Mouse (Mus musculus) spleen, postnatal 4 days (tissue): ENCODE data around the gene Cyp8b1.
A peak's percentile ranks its signal among the peaks of the same experiment; 100 is the strongest.

Experiments used
- DNase-seq, 2 experiments: peaks; one replicate each; pipeline ENCODE4 v3.0.0; 2022; ENCODE audit warnings: low spot score in 2 of 2

Gene Cyp8b1

DNA sequence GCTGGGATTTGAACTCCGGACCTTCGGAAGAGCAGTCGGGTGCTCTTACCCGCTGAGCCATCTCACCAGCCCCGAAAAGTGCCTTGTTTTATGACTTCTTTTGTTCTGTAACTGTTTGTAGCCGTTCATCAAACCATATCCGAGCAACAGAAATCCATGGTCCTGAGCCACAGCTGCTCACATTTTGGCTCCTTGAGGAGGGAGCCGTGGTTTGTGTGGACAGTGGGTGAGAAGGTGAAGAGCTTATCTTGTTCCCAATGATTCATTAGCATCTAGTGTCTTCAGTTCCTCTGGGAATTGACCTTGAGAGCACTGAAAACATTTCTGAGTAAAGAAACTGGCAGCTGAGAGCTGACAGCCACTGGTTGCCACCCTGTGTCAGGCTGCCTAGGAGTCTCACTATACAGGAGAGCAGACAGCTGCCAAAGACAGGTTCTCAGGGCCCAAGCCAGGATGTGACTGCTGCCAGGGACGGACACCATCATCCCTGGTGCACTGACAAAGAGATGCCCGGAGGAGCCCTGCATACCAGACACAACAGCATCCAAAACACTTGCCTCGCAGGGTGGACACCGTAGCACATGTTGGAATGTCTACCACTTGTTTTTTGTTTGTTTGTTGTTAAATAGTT, 23.9 kb downstream of the Cyp8b1 start:
- DNase-seq: peak; percentile 10 to 57

GRCm38 (mm10) chr9:121891301-121891700, 24.8 kb downstream of the Cyp8b1 start:
- peak; percentile 9 to 36 for DNase-seq

GRCm38 (mm10) chr9:121890441-121890941, 25.6 kb downstream of the Cyp8b1 start:
- peak; percentile 16 to 62 for DNase-seq

DNA sequence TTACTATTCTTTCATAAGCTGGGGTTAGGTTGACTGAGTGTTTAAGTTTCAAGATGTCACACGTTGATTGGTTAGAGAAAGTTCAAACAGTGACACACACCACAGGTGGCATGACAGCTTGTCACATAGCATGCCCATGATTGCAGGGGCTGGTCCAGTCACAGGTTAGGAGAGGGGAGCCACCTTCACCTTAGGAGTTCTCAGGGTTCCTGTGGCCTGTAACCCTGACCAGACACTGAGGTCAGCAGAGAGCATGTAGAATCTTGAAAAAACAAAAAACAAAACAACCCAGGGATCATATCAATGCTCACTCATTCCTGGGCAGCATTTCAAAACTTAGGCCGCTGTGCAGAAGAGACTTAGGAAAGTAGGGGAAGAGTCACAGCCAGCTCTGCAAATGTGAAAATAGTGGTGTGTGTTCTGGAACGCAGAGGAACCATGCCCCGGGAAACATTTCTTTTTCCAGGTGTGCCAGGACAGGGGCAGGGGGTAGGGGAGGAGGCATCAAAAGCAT, 26.1 kb downstream of the Cyp8b1 start:
- DNase-seq: peak; percentile 8 to 43

- DNase-seq: peak in 1 of 2 experiments; percentile 49
These were observed 34.1 kb downstream of the Cyp8b1 start for GRCm38 (mm10) chr9:121882015-121882457.

DNA sequence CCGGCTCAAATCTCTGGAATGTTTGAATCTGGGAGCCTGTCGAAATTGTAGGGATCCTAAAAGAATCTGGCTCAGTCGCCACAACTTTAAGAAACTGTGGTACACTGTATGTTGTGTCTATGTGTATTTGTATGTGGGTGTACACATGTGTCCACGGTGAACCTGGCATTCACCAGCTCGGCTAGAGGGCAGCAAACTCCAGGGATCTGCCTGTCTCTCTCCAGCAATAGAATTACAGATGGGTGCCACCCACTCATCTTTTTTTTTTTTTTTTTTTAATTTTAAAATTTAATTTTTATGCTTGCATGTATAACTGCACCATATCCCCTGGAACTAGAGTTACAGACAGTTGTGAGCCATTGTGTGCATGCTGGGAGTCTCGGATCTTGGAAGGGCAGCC, 34.8 kb downstream of the Cyp8b1 start:
- peak in 1 of 2 experiments; percentile 56 for DNase-seq

GRCm38 (mm10) chr9:121880840-121881239, 35.3 kb downstream of the Cyp8b1 start:
- peak; percentile 63 to 87 for DNase-seq

DNA sequence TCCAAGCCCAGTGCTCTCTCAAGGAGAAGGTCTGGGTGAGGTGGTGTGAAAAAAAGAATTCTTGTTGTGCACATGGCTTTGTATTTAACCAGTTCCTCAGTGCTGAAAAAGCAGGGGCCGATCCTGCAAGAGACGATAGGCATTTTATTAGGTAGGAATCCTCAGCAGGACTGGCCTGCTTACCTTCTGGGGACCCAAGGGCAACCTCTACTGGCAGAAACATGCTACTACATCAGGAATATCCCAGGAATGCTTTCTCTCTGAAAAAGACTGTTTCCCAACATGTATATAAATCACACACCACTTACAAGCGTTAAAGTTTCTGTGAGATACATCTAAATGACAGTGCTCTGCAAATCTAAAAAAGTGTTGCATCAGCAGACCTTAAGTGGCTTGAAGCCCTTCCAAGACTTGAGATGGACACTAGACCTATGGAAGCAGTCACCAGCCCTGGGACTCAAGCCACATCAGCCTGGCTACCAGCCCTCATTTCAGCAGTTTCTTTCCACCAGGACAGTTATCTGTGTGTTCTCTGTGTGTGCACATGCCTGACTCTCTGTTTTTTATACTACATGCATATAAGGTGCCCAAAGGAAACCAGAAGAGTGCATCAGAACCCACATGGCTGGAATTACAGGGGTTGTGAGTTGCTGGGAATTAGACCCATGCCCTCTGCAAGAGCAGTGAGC, 38.9 kb downstream of the Cyp8b1 start:
- DNase-seq: peak in 1 of 2 experiments; percentile 61

GRCm38 (mm10) chr9:121873578-121873977, 42.5 kb downstream of the Cyp8b1 start:
- peak in 1 of 2 experiments; percentile 47 for DNase-seq

DNA sequence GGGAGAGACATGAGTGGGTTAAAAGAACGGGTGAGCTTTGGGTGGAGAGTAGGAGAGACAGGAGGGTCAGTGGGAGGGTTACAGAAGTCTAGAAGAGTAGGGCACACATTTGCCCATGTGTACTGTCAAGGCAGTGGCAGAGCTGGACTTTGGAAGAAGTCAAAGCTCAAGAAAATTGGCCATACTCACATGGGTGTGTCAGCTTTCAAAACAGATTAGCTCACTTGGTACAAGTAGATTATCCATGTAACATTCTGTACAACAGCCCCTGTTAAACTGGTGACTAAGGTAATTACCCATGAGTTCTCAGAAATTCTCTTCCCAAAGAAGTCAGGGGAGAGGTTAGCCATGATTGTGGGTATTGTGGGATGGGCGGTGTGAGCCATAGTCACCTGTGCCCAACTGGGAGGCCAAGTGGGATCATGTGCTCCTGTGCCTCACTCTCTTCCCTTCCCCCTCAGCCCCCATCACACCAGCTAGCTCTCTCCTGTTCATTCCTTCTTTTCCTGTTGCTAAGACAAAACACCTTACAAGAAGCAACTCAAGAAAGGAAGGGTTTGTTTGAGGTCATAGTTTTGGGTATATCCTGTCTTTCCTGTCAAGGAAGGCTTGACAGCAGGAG, 43.9 kb downstream of the Cyp8b1 start:
- peak in 1 of 2 experiments; percentile 41 for DNase-seq

DNA sequence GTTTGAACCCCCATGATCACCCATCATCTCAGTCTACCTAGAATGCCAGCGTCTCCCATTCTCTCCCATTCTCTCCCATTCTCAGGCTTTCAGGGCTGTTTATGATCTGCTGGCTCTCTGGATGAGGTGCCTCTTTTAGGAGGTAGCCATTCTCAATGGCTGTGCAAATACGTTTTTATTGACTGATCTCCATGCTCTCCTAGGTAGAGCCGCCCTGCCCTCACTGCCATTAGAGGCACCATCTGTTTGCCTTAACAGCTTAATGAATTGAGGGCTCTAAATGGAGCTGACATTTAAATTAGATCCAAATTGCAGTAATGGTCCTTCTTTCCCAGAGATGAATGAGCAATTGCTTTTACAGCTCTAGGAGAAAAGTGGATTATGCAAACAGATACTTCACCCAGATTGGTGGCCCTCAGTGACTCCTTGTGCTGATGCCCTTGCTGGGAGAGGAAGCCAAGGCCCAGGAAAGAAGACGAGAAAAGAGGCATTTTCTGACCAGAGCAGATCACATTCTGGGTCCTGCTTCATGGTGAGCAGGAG, 46.1 kb downstream of the Cyp8b1 start:
- peak in 1 of 2 experiments; percentile 25 for DNase-seq

- no peak for DNase-seq
These were observed 46.7 kb downstream of the Cyp8b1 start for GRCm38 (mm10) chr9:121869432-121869831.

DNA sequence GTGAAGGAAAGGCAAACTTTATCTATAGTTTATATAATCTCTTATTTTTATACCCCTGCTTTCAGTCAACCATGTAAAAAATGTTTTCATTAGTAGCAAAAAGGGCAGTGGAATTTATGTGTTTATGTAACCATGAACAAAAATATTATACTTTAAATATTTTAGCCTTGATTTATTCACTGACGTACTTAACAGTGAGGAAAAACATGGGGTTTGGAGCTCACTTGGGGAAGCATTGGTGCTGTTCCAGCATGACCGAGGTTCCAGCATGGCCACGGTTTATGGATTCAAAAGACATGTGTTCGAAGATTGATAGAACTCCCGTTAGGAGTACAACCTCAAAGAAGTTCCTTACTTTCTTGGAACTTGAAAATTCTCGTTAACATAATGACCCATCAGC, 47.9 kb downstream of the Cyp8b1 start:
- peak in 1 of 2 experiments; percentile 20 for DNase-seq

DNA sequence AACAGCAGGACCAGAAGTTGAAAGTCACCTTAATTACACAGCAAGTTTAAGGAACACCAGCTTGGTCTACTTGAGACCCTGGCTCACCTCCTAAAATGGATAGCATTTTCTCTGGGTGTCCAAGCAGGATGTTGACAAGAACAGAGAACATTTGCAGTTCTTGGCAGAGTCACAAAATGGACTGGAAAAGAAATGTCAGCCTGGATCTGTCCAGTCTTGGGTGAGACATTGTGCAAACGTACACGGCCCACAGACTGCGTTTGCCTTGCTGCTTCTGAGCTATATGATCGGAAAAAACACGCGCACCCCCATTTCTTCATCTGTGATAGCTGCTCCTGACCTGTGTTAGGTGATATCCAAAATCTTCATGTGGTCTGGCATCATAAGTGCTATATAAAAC, 48.5 kb downstream of the Cyp8b1 start:
- peak in 1 of 2 experiments; percentile 41 for DNase-seq

DNA sequence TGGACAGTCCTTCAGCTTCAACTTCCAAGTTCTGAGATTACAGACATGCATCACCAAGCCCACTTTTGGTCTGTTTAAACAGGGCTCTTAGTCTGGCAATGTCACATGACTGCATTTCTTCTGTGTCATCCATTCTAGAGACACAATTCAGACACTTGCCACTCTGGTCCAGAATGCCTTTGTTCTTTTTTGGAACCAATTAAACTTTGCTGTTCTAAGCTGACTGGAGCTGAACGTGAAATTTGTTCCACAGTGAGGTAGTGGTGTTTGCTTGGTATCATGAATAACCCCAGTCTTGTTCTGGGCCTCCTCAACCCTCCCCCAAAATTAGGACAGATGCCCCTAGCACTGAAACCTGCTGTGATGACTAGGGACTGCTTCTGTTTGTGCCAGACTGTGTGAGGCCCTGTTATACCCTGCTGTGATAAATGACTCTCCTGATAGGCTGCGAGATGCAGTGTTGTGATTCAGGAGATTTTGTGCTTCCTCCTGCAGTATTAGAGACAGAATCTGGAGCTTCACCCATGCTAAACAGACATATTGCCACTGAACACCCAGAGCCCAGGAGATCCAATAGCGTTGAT, 50.6 kb downstream of the Cyp8b1 start:
- no peak for DNase-seq

- no peak for DNase-seq
These were observed 51.3 kb downstream of the Cyp8b1 start for GRCm38 (mm10) chr9:121864837-121865236.
